In genomic region chr10:45077353-45077752, GRCm38 (mm10) we compare ENCODE assay signal across 17 mouse cellular contexts. TPM values are rescaled to one million over a fixed set of nuclear protein-coding genes. Genes with fewer than 3 reads are reported as not detected.
A peak's percentile ranks its signal among the peaks of the same experiment; 100 is the strongest.
DNase-seq lines count a peak whose midpoint lies in the region; ATAC-seq and TF ChIP-seq lines count a peak whose summit lies in the region.
"Had no signal": no experiment of that assay in that cellular context is flagged by ENCODE, and none has a peak within 500 bp of the region (broad histone marks: within the 10 kb centered on the region; RNA-seq: fewer than 3 reads in every experiment).

No protein-coding gene starts in this region.

- H3K4me3 ChIP-seq in liver, embryonic 12.5 days = no peak overlapping the region
- H3K4me3 ChIP-seq in liver, embryonic 11.5 days (ENCODE audit: low read depth, low read length) = no peak overlapping the region
- no peak overlapping the region for H3K4me3 ChIP-seq in lung, embryonic 16.5 days (ENCODE audit: low read length)
- no peak overlapping the region for H3K4me3 ChIP-seq in lung, postnatal 0 days (ENCODE audit: low read depth, low read length)
- no peak overlapping the region for H3K4me3 ChIP-seq in limb, embryonic 15.5 days
- H3K4me3 ChIP-seq: embryonic facial prominence, embryonic 13.5 days; forebrain, embryonic 12.5 days; heart, embryonic 12.5 days; hindbrain, embryonic 12.5 days had no signal

- H3K9me3 ChIP-seq in liver, embryonic 12.5 days (replicated peaks) = no peaks in the 10 kb centered on the region
- H3K9me3 ChIP-seq in liver, embryonic 11.5 days (ENCODE audit: control insufficient read depth, low read length) = no peaks in the 10 kb centered on the region
- no peaks in the 10 kb centered on the region for H3K9me3 ChIP-seq in lung, embryonic 16.5 days (ENCODE audit: control insufficient read depth, low read length)
- H3K9me3 ChIP-seq in lung, postnatal 0 days (ENCODE audit: low read length) = no peaks in the 10 kb centered on the region
- H3K9me3 ChIP-seq in limb, embryonic 15.5 days = no peaks in the 10 kb centered on the region
- H3K9me3 ChIP-seq: embryonic facial prominence, embryonic 13.5 days; forebrain, embryonic 12.5 days; heart, embryonic 12.5 days; hindbrain, embryonic 12.5 days had no signal

- H3K27ac ChIP-seq in liver, embryonic 12.5 days = no peak overlapping the region
- H3K27ac ChIP-seq in liver, embryonic 11.5 days (ENCODE audit: low read depth, low read length) = no peak overlapping the region
- peak overlapping the region; percentile 15; the same call in 1 of the 2 replicates for H3K27ac ChIP-seq in lung, embryonic 16.5 days (ENCODE audit: low read length)
- H3K27ac ChIP-seq in lung, postnatal 0 days (ENCODE audit: low read length) = no peak overlapping the region
- 0 out of 2 replicates have a peak overlapping the region, but pooled peaks have one; percentile 22 for H3K27ac ChIP-seq in limb, embryonic 15.5 days
- H3K27ac ChIP-seq: embryonic facial prominence, embryonic 13.5 days; forebrain, embryonic 12.5 days; hindbrain, embryonic 12.5 days had no signal

- H3K4me1 ChIP-seq in liver, embryonic 12.5 days = peaks cover 61% of the 10 kb centered on the region
- H3K4me1 ChIP-seq in liver, embryonic 11.5 days (replicated peaks; ENCODE audit: control insufficient read depth, insufficient read depth, low read length) = peaks cover 42% of the 10 kb centered on the region
- H3K4me1 ChIP-seq in lung, embryonic 16.5 days (replicated peaks; ENCODE audit: control insufficient read depth, insufficient read depth, low read length) = peaks cover 49% of the 10 kb centered on the region
- H3K4me1 ChIP-seq in lung, postnatal 0 days (ENCODE audit: insufficient read depth, low read depth, low read length) = peaks cover 19% of the 10 kb centered on the region
- H3K4me1 ChIP-seq in limb, embryonic 15.5 days = 0 out of 2 replicates have a peak, but pooled peaks cover 2% of the 10 kb centered on the region

- no peak for TF ChIP-seq EP300 in lung, postnatal 0 days (IDR thresholded peaks at IDR 0.05)

- H3K9ac ChIP-seq in liver, embryonic 12.5 days = no peak overlapping the region
- H3K9ac ChIP-seq in liver, embryonic 11.5 days (ENCODE audit: low read depth, low read length) = no peak overlapping the region
- no peak overlapping the region for H3K9ac ChIP-seq in lung, embryonic 16.5 days (ENCODE audit: low read length)
- no peak overlapping the region for H3K9ac ChIP-seq in lung, postnatal 0 days (replicated peaks; ENCODE audit: low read depth)
- H3K9ac ChIP-seq in limb, embryonic 15.5 days = no peak overlapping the region
- H3K9ac ChIP-seq: embryonic facial prominence, embryonic 13.5 days; forebrain, embryonic 12.5 days; heart, embryonic 12.5 days; hindbrain, embryonic 12.5 days had no signal

- DNase-seq in liver, embryonic 11.5 days (ENCODE audit: low spot score) = no peak
- DNase-seq in lung, postnatal 0 days (ENCODE audit: low spot score) = no peak
- no peak for DNase-seq in cerebellum, adult 18-20 months
- DNase-seq: adrenal gland, adult 8-10 months; cerebellum, adult 11-12 months; cerebellum, adult 9-11 months; cerebellum, postnatal 36 days; gastrocnemius, postnatal 14 days had no signal

- peaks cover 47% of the 10 kb centered on the region for H3K36me3 ChIP-seq in liver, embryonic 12.5 days
- H3K36me3 ChIP-seq in liver, embryonic 11.5 days (ENCODE audit: control insufficient read depth, insufficient read depth, low read length) = peaks cover 6% of the 10 kb centered on the region; the same call in 1 of the 2 replicates
- peaks cover 4% of the 10 kb centered on the region for H3K36me3 ChIP-seq in lung, embryonic 16.5 days (ENCODE audit: control insufficient read depth, insufficient read depth, low read length)
- H3K36me3 ChIP-seq in lung, postnatal 0 days (ENCODE audit: insufficient read depth, low read length) = no peaks in the 10 kb centered on the region
- peaks cover 20% of the 10 kb centered on the region for H3K36me3 ChIP-seq in limb, embryonic 15.5 days

- ATAC-seq in liver, embryonic 12.5 days = 0 out of 2 replicates have a peak, but pooled peaks have one; percentile 27
- ATAC-seq in liver, embryonic 11.5 days (replicated peaks; ENCODE audit: low FRiP score) = no peak; the same call in 1 of the 2 replicates
- no peak for ATAC-seq in lung, embryonic 16.5 days (ENCODE audit: low read depth)
- ATAC-seq in lung, postnatal 0 days = no peak
- no peak for ATAC-seq in limb, embryonic 15.5 days (ENCODE audit: insufficient number of reproducible peaks, low FRiP score, low TSS enrichment, low read depth)
- ATAC-seq: forebrain, embryonic 16.5 days; hindbrain, embryonic 16.5 days had no signal

- no peak for TF ChIP-seq CTCF in lung, postnatal 0 days (IDR thresholded peaks at IDR 0.05)

- no peaks in the 10 kb centered on the region for H3K27me3 ChIP-seq in liver, embryonic 12.5 days (replicated peaks)
- no peaks in the 10 kb centered on the region for H3K27me3 ChIP-seq in liver, embryonic 11.5 days (replicated peaks; ENCODE audit: control insufficient read depth, insufficient read depth, low read length)
- H3K27me3 ChIP-seq in lung, embryonic 16.5 days (ENCODE audit: control insufficient read depth, insufficient read depth, low read depth, low read length) = no peaks in the 10 kb centered on the region
- no peaks in the 10 kb centered on the region for H3K27me3 ChIP-seq in lung, postnatal 0 days (replicated peaks; ENCODE audit: insufficient read depth, low read length)
- H3K27me3 ChIP-seq in limb, embryonic 15.5 days = no peaks in the 10 kb centered on the region
- H3K27me3 ChIP-seq: embryonic facial prominence, embryonic 13.5 days; forebrain, embryonic 12.5 days; heart, embryonic 12.5 days; hindbrain, embryonic 12.5 days had no signal

- WGBS in liver, embryonic 12.5 days (ENCODE audit: insufficient replicate concordance) = 34% methylated on average over 5 of the region's 5 CpGs
- WGBS in liver, embryonic 11.5 days = 45% methylated on average over 5 of the region's 5 CpGs
- WGBS in lung, embryonic 16.5 days = 45% methylated on average over 5 of the region's 5 CpGs
- 44% methylated on average over 5 of the region's 5 CpGs for WGBS in lung, postnatal 0 days
- WGBS in limb, embryonic 15.5 days = 72% methylated on average over 5 of the region's 5 CpGs

- no peak overlapping the region for H3K4me2 ChIP-seq in liver, embryonic 12.5 days
- no peak overlapping the region for H3K4me2 ChIP-seq in liver, embryonic 11.5 days
- no peak overlapping the region for H3K4me2 ChIP-seq in lung, embryonic 16.5 days (ENCODE audit: low read depth, low read length)
- no peak overlapping the region for H3K4me2 ChIP-seq in lung, postnatal 0 days (replicated peaks; ENCODE audit: low read depth, low read length)
- H3K4me2 ChIP-seq in limb, embryonic 15.5 days = no peak overlapping the region
- H3K4me2 ChIP-seq: embryonic facial prominence, embryonic 13.5 days; forebrain, embryonic 12.5 days; heart, embryonic 12.5 days; hindbrain, embryonic 12.5 days had no signal

RNA-seq across cellular contexts. Expression of gene Prep, which starts 10.3 kb away (rescaled TPM):
- 15.7 and 16.1 TPM in 2 replicates for polyA plus RNA-seq in liver, embryonic 12.5 days (2016; fragmentation: Nextera tagmentation; extraction: Ambion mirVana)
- 22.1 and 27.7 TPM in 2 replicates for polyA plus RNA-seq in liver, embryonic 11.5 days (2014; fragmentation: Nextera tagmentation; extraction: Ambion mirVana)
- polyA plus RNA-seq in lung, embryonic 16.5 days (2015; fragmentation: Nextera tagmentation; extraction: Ambion mirVana) = 35.3 and 37.1 TPM in 2 replicates
- 20.1 and 22.6 TPM in 2 replicates for polyA plus RNA-seq in lung, postnatal 0 days (2015; fragmentation: Nextera tagmentation; extraction: Ambion mirVana)
- polyA plus RNA-seq in limb, embryonic 15.5 days (2015; fragmentation: Nextera tagmentation; extraction: Ambion mirVana) = 19.8 and 21.6 TPM in 2 replicates

Comparison
In these comparisons a context has a peak if more than half of its experiments do, and no peak if none do; other contexts are left out.
1. H3K27ac ChIP-seq: peak in lung, embryonic 16.5 days (single experiment) and limb, embryonic 15.5 days (single experiment); none in liver, embryonic 12.5 days (single experiment), liver, embryonic 11.5 days (single experiment) and lung, postnatal 0 days (single experiment).